Mouse (Mus musculus): ENCODE results near the gene Sectm1a. TPM values are rescaled to one million over a fixed set of nuclear protein-coding genes. Genes with fewer than 3 reads are reported as not detected.
"Not testable (repeated sequence)": the region's sequence is repeated elsewhere in the genome, so short reads cannot be mapped to it uniquely, and the experiment has no call there.

Sectm1a gene
- total RNA-seq, 2 experiments from 2014 or later, result 0.88 TPM; not detected in 1

GRCm38 (mm10) chr11:121090943-121091342, 9.9 kb upstream of the Sectm1a start:
- ATAC-seq (ENCODE audit: poor library complexity, severe bottlenecking), result no peak

DNA sequence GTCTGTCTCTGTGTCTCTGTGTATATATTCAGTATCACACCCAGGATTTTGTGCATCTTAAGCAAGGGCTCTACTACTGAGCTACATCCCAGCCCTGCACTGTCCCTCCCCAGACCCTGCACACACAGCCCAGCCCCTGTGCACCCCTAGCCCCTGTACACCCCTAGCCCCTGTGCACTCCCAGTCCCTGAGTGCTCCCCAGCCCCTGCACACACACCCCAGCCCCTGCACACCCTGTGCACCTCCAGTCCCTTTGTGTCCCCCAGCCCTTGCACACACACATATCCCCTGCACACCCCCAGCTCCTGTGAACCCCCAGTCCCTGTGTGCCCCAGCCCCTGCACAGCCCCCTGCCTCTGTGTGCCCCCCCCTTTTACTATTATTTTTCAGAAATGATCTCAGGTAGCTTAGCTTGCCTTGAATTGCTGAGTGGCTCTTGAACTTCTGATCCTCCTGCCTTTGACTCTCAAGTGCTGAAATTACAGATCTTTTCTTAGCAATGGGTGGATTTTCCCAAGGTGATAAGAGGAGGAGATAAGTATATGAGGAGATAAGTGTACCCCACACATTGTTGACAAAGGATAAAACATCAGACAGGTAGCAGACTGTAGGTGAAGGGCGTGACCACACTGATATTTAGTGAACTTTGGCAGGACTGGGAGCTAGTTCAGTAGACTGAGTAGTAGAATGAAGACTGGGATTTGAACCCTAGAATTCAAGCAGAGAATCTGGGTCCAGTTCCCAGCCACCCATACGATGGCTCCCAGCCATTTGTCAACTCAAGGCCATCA, 8.9 kb upstream of the Sectm1a start:
- no peak for ATAC-seq (ENCODE audit: poor library complexity, severe bottlenecking)

DNA sequence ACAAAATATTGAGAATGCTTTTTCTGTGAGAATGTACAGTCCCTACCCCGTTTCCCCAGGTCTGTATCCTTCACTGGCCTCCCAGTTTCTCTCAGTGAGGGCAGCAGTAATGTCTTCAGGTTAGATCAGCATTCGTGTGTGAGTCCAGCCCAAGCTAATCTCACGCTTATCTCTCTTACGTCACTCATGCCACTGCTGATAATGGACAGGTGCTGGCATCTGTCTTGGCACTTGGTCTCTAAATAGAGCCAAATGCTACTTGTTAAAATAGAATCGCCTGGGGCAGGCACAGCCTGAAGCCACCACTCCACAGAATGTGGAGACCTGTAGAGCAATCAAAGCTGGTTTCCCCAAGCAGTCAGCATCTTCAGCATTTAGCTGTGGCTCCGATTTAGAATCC, 8.0 kb upstream of the Sectm1a start:
- no peak for ATAC-seq (ENCODE audit: poor library complexity, severe bottlenecking)

DNA sequence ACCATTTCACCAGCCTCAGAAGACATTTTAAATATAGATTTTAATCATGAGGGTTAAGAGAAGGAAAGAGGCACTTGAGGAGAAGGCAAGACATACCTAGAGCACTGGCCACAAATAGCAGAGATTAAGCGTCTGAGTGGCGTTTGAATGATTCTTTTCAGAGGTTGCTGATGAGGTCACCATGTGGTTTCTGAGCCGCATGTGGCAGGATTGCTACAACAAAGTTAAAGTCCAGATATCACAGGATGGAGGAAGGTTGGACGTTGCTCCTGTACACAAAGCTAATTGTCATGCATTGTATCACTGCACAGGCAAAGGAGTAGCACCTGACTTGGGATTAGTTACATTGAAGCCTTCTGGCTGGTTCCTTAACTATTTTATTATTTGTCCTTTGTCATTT, 5.3 kb upstream of the Sectm1a start:
- no peak for ATAC-seq (ENCODE audit: poor library complexity, severe bottlenecking)

DNA sequence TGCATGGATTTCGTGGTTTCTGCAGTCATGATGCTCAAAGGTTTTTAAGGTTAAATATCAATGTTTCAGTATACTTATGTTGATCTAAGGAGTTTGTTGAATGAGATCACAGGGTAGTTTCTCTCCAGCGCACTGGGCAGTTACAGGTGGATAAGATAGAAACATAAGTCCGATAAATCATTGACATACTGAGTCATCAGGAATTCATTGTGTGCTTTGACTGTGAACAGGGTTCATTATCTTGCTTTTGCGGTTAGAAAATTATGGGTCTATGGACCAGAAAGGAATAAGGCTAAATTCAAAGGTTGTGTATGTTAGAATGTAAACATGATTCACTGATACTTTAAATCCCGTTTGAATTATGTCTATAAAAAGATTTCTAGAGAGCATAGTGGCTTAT, 4.2 kb upstream of the Sectm1a start:
- ATAC-seq (ENCODE audit: poor library complexity, severe bottlenecking), result no peak

- peak; percentile 72 for ATAC-seq (ENCODE audit: poor library complexity, severe bottlenecking)
Measured at GRCm38 (mm10) chr11:121082857-121083500, 2.0 kb upstream of the Sectm1a start.

DNA sequence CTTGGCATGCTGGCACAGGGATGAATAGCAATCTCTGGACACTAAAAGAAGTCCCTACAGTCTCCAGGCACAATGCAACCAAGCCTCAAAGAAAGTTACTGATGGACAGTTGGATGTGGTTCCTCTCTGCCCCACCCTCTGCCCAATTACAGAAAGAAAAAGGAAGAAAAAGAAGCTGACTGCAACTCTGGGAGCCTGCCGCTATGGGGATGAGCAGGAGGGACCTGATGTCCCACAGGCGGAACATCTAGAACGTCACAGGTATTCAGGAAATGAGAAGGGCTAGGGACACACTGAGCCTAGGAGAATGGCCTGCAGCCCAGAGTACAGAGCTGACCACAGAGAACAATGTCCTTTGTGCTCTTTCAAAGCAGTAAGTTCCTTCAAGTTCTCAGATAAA, 1.2 kb upstream of the Sectm1a start:
- peak; percentile 67 for ATAC-seq (ENCODE audit: poor library complexity, severe bottlenecking)

- ATAC-seq (ENCODE audit: poor library complexity, severe bottlenecking), result no peak
Measured at GRCm38 (mm10) chr11:121080330-121080729, 690 bp downstream of the Sectm1a start.

GRCm38 (mm10) chr11:121075655-121076054, 5.4 kb downstream of the Sectm1a start:
- 0 out of 2 replicates have a peak, but pooled peaks have one; percentile 24 for ATAC-seq (ENCODE audit: poor library complexity, severe bottlenecking)

- ATAC-seq (ENCODE audit: poor library complexity, severe bottlenecking), result not testable (repeated sequence)
Measured at GRCm38 (mm10) chr11:121069662-121070061, 11.4 kb downstream of the Sectm1a start.

GRCm38 (mm10) chr11:121067895-121068294, 13.1 kb downstream of the Sectm1a start:
- no peak for ATAC-seq (ENCODE audit: poor library complexity, severe bottlenecking)

DNA sequence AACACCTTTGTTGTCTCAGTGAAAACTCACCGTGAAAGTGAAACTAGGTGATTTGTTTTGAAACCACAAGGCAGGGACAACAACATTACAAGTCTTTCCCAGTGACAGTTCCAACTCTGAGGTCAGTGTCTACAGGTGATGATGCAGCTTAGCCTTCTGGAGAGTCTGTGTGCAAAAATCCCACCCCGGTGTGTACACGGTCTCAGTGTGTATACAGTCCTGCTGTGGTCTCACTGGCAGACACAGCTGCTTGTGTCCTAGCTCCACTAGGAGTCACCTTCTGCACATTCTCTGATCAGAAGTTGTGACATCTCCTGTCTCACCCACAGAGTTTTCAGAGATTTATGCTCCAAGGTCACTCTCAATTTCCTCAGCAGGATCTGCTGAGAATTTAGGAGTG, 16.8 kb downstream of the Sectm1a start:
- no peak for ATAC-seq (ENCODE audit: poor library complexity, severe bottlenecking)

DNA sequence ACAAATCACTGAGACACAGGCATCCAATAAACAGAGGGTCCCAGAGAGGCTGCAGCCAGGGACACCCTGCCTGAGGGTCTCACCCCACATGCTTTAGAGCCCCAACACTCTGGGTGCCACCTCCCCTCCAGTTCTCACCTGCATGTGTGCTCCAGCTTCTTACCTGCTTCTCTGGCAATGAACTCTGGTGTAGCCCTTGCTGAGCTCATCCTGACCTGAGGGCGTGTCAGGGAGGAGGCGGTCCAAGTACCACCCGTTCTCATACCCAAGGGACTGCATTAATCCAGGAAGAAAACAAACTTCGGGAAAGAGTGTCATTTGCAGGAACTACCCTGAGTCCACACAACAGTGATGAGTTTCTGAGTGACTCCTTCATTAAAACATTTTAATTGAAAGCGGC, 17.6 kb downstream of the Sectm1a start, which contains the start of gene Sectm1b:
Sectm1b (minus strand) TSS at position 191 of the 400 bp plus-strand sequence.
- ATAC-seq (ENCODE audit: poor library complexity, severe bottlenecking), result no peak

DNA sequence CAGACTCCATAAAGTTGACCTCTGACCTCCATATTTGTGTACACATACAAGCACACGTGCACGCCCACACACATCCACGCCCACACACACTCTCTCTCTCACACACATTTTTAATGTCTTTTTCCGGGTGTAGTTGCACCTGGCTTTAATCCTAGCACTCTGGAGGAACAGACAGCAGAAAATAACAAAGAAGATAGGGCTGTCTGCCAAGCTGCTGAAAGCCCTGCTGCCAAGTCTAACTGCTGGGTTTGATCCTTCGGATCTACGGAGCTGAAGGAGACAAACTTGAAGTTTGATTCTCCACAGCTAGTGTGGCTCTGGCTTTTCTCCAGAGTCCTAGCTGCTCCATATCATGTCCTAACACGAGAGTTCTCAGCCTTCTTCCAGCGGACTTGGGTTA, 19.4 kb downstream of the Sectm1a start:
- no peak for ATAC-seq (ENCODE audit: poor library complexity, severe bottlenecking)

- not testable (repeated sequence) for ATAC-seq (ENCODE audit: poor library complexity, severe bottlenecking)
Measured at GRCm38 (mm10) chr11:121060401-121061067, 20.5 kb downstream of the Sectm1a start.

- ATAC-seq (ENCODE audit: poor library complexity, severe bottlenecking), result no peak
Measured at GRCm38 (mm10) chr11:121059471-121059870, 21.5 kb downstream of the Sectm1a start.

DNA sequence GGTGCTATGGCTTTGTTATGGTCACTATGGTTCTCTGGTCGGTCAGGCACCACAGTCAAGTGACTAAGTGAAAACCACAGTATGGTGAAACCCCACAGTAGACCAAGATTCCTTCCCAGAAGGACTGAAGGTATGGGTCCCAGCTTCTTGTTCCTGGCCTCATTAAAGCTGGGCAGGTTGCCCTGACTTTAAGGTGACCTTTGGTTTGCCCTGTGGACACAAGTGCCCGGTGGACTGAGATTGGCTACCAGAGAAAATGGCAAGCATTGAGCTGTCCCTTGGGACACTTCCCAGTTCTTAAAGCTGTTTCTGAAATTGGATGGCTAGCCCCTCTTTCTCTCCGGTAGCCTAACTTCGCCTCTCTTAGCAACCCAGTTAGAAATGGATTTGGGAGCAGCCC, 22.1 kb downstream of the Sectm1a start:
- no peak for ATAC-seq (ENCODE audit: poor library complexity, severe bottlenecking)

DNA sequence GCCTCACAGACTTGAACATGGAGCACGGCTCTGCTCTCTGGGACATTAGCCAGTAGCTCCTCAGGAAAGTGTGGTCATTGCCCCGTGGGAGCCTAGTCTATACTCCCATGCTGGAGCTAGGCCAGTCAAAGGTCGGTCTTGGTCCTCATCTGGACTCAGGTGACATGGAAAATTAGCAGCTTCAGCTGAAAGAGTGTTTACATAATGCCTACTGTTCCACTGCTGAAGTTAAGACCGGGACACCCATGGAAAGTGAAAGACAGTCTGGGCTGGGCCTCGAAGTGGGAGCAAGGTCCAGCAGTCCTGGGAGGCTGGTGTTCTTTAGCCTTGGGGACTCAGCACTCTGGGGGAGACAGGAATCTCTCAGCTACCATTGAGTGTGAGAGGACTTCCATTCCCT, 22.9 kb downstream of the Sectm1a start:
- ATAC-seq (ENCODE audit: poor library complexity, severe bottlenecking), result no peak

DNA sequence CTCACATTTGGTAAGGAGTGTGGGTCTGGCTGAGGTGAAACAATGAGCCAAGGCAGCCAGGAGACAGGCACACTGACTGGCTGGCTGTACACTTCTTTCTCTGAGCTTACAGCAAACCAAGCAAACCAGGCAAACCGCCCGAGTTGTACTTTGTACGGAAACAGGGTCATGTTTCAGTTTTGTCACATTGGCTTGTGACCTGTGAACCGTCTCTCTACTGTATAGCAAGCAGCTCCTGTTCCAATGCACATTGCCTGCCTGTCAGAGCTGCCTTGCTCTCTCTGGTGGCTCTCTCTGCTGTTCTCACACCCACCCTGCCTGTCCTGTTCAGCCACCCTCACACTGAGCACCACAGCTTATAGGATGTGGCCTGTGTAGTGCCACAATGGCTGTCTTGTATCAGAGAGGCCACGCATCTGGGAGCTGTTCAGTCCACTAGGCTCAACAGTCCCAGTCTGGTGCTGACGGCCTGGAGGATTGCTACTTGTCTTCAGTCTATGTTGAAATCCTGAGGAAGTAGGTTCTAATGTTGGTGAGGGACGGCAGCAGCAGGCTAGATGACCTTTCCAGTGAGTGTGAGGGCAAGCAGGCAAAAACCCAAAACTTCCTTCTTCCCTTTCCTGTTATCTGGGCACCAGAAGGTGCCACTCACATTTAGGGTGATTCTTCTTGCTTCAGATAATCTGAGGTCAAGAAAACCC, 24.3 kb downstream of the Sectm1a start:
- ATAC-seq (ENCODE audit: poor library complexity, severe bottlenecking), result peak; percentile 64

DNA sequence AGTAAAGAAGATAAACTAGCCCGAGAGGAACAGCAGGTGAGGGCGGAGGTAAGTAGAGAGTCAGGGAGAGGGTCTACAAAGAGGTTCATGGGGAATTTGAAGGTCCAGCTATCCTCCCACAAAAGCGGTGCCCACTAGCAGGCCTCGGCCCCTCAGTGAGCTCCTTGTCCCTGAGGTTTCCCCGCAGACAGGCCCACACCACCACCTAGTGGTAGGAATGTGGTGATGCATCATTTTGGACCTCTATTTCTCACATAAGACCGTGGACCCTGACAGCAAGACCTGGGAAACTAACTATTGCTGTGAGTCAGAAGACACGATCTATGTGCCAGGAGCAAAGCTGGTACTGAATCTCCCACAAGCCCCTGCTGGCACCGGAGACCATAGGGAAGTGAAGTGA, 27.5 kb downstream of the Sectm1a start:
- ATAC-seq (ENCODE audit: poor library complexity, severe bottlenecking), result peak; percentile 95

- ATAC-seq (ENCODE audit: poor library complexity, severe bottlenecking), result no peak
Measured at GRCm38 (mm10) chr11:121052387-121052786, 28.6 kb downstream of the Sectm1a start.

Measured in megakaryocyte, adult 5-6 weeks (primary cell).